Mouse (Mus musculus) megakaryocyte-erythroid progenitor cell, adult 5-6 weeks (primary cell): ENCODE data around the gene Gm9376. TPM values are rescaled to one million over a fixed set of nuclear protein-coding genes. Genes with fewer than 3 reads are reported as not detected.

Source experiments
- ATAC-seq: replicated peaks from 2 replicates; pipeline ENCODE4 v1.8.0; 2016; ENCODE audit warnings: mild to moderate bottlenecking, inconsistent platforms; ENCODE audit not compliant: severe bottlenecking, poor library complexity, low FRiP score, low TSS enrichment
- total RNA-seq, 2 experiments: library from RNA; stranded (forward) in 1 of 2; stranded (reverse) in 1 of 2; fragments of 200-1000, 215-1000 nt in 1 of 2; fragments of >200 nt in 1 of 2; fragmentation: Nextera tagmentation in 1 of 2; gene quantifications; 2 replicates each; pipeline ENCODE4 v1.2.3; 2014 to 2017

Gene Gm9376
- total RNA-seq, 2 experiments from 2014 or later, result not detected

GRCm38 (mm10) chr14:118277704-118278498 is 11.1 kb downstream of the Gm9376 start:
- no peak for ATAC-seq

DNA sequence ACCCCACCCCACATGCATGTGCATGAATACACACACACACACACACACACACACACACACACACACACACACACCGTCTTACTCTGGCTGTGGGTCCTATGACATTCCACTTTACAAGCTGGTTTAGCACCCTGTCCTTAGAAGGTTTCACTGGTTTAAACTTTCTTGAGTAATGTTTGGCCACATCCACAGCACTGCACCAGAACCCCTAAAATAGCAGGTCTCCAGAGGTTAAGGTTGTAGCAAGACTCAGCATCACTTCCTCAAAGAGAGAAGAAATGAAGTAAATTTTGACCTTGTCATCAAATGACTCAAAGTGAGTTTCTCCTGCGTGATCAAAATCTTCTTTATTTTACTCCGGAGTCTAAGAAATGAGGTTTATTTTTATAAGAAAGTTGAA is 15.5 kb downstream of the Gm9376 start:
- no peak for ATAC-seq

DNA sequence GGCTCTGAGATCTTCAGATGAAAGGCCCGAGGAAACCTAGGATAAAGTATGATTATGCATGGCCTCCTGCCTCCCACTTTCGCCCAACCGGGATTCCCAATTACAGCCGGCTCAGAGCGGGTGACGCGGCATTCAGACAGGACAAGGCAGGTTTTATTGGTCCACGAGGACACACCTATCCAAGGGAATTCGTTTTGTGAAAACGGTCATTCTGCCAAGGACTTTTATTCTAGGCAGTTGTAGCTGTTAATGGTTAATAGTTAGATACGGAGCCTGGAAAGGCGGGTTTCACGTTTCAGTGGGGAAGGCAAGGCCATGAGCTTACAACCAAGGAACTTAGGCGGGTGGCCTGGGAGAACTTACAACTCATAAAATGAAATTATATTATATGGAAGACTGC is 16.2 kb downstream of the Gm9376 start:
- no peak for ATAC-seq

GRCm38 (mm10) chr14:118286096-118286495 is 19.3 kb downstream of the Gm9376 start:
- ATAC-seq, result no peak

- ATAC-seq, result no peak
Observed at GRCm38 (mm10) chr14:118289133-118289532, 22.4 kb downstream of the Gm9376 start.

- ATAC-seq, result no peak
Observed at GRCm38 (mm10) chr14:118290009-118290408, 23.2 kb downstream of the Gm9376 start.

DNA sequence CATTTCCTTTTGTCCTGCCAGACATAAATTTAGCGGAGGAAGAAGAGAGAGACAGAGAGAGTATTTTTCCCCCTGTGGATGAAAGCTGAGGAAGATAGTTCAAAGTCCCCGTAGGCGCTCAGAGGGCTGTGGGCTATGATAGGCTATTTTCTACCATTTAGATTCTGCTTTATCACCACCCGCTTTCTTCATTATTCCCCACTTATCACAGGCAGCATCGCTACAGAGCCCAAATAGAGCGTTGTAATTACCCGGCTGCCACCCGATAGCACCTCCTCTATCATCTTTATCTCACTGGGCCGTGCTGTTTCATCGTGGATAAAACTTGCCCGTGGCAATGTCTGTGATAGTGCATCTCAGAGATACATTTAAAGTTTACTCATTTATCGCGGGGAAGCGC is 35.8 kb downstream of the Gm9376 start:
- no peak for ATAC-seq

DNA sequence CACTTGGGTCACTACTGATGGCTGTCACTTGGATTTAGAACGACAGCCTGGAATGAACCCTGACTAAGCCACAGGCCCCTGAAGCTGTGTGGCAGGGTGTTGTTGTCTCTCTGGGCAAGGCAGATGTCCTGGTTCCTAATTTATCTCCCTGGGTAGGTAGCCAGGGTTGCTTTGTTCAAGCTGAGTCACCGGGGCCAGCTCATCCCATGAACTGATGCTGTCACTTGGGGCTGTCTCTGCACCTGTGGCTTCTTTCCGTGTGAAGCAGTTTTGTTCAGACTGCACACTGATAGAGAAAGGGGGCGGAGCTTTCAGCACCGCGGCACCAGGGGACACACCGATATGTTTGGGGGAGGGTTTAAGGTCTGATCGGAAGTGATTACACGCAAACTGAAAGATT is 37.8 kb downstream of the Gm9376 start:
- no peak for ATAC-seq

- no peak for ATAC-seq
Observed at GRCm38 (mm10) chr14:118305951-118306350, 39.2 kb downstream of the Gm9376 start.

- no peak for ATAC-seq
Observed at GRCm38 (mm10) chr14:118307060-118307459, 40.3 kb downstream of the Gm9376 start.

DNA sequence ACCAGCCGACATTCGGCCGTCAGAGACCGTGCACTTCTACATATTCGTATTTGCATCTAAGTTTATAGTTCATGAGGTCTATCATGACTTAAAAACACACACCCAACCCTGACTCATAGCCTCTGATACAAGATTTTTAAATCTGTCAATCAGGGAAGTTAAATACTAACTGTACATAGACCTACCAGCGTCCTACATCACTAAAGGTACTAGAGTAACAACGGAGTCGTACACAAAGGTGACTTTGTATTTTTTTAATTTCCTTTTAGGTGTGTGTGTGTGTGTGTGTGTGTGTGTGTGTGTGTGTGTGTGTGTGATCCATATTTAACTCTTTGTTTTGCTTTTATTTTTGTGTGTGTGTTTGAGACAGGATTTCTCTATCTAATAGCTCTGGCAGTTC is 44.9 kb downstream of the Gm9376 start:
- ATAC-seq, result no peak

GRCm38 (mm10) chr14:118312664-118313063 is 45.9 kb downstream of the Gm9376 start:
- ATAC-seq, result no peak

- ATAC-seq, result no peak
Observed at GRCm38 (mm10) chr14:118313931-118314330, 47.2 kb downstream of the Gm9376 start.

- no peak for ATAC-seq
Observed at GRCm38 (mm10) chr14:118317260-118317659, 50.5 kb downstream of the Gm9376 start.

Other genes starting within 250 kb of the Gm9376 start
- gene Dct, start 214.7 kb upstream of the Gm9376 start, total RNA-seq (2014; fragmentation: Nextera tagmentation), result 0.17 TPM in 1 of 2 replicates, not detected in the other
- 0.11 and 0.33 TPM in 2 replicates for gene Dct, start 214.7 kb upstream of the Gm9376 start, total RNA-seq (2017)
- gene Tgds, start 134.2 kb upstream of the Gm9376 start, total RNA-seq (2014; fragmentation: Nextera tagmentation), result 13.8 and 19.1 TPM in 2 replicates
- gene Tgds, start 134.2 kb upstream of the Gm9376 start, total RNA-seq (2017), result 16.1 and 21.1 TPM in 2 replicates
- gene Gpr180, start 129.8 kb upstream of the Gm9376 start, total RNA-seq (2014; fragmentation: Nextera tagmentation), result 11.2 and 11.7 TPM in 2 replicates
- 8.6 and 10.7 TPM in 2 replicates for gene Gpr180, start 129.8 kb upstream of the Gm9376 start, total RNA-seq (2017)
- not detected in 2 replicates for gene Sox21, start 29.9 kb upstream of the Gm9376 start, total RNA-seq (2014; fragmentation: Nextera tagmentation)
- gene Sox21, start 29.9 kb upstream of the Gm9376 start, total RNA-seq (2017), result not detected in 2 replicates